Comparison of ENCODE assay signal across 14 mouse cellular contexts in the genomic region with DNA sequence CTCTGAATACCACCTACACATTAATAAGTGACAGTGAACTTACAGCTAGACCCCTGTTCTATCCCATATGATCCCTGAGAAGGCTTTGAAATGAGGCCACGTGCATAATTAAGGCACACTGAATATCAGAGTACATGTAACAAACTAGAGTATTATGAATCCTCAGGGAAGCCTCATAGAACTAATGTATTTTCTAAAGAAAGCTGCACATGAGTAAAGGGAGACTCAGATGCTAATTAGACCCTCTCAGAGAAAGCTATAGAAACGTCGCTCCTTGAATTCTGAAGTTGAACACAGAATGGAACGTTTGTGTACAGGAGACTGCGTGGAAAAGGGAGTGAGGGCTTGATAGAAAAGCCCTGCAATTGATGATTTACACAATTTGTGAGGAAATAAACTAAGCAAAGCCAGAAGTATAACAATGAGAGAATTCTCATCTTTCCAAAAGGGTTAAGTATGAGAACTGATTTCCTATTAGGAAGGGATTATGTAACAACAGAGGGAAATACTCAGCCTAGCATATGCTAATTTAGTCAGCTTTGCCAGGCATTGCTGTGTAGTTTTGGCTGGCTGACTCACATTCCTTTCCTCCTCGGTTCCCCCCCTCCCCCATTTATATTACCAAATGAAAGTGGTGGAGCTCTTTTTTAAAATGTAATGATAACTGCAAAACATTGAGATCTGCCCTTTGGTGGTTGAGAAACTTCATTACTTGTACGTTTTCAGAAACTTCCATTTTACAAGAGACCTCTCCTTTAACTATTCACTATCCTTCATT. TPM values are rescaled to one million over a fixed set of nuclear protein-coding genes. Genes with fewer than 3 reads are reported as not detected.
DNase-seq lines count a peak whose midpoint lies in the region; ATAC-seq and TF ChIP-seq lines count a peak whose summit lies in the region.
"Had no signal": no experiment of that assay in that cellular context is flagged by ENCODE, and none has a peak within 500 bp of the region (broad histone marks: within the 10 kb centered on the region; RNA-seq: fewer than 3 reads in every experiment).

No protein-coding gene starts in this region.

- H3K4me2 ChIP-seq in hindbrain, postnatal 0 days (ENCODE audit: low read depth, low read length): peak overlapping the region; percentile 44
- H3K4me2 ChIP-seq: embryonic facial prominence, embryonic 15.5 days had no signal

- no peaks in the 10 kb centered on the region for H3K27me3 ChIP-seq in hindbrain, postnatal 0 days (ENCODE audit: insufficient read depth, low read length)
- H3K27me3 ChIP-seq: embryonic facial prominence, embryonic 15.5 days had no signal

- peak; percentile 67; the same call in 1 of the 2 replicates for ATAC-seq in hindbrain, postnatal 0 days
- ATAC-seq: intestine, embryonic 16.5 days; liver, postnatal 0 days had no signal

- TF ChIP-seq CTCF in hindbrain, postnatal 0 days (IDR thresholded peaks at IDR 0.05; ENCODE audit: low read depth): no peak

- intact Hi-C loops in heart, postnatal 25 days (cut with DNase I): no loop called here

- no peak overlapping the region for H3K4me3 ChIP-seq in hindbrain, postnatal 0 days (ENCODE audit: low read length)
- H3K4me3 ChIP-seq: embryonic facial prominence, embryonic 15.5 days had no signal

- no peaks in the 10 kb centered on the region for H3K36me3 ChIP-seq in hindbrain, postnatal 0 days (ENCODE audit: insufficient read depth, low read length)
- H3K36me3 ChIP-seq: embryonic facial prominence, embryonic 15.5 days; G1E had no signal

- peak overlapping the region; percentile 37; the same call in 1 of the 2 replicates for H3K27ac ChIP-seq in hindbrain, postnatal 0 days
- H3K27ac ChIP-seq: embryonic facial prominence, embryonic 15.5 days had no signal

- WGBS in hindbrain, postnatal 0 days: 15% methylated on average over 7 of the region's 7 CpGs

- no peak overlapping the region for H3K9ac ChIP-seq in hindbrain, postnatal 0 days (replicated peaks; ENCODE audit: low read length)
- H3K9ac ChIP-seq: embryonic facial prominence, embryonic 15.5 days; liver, postnatal 0 days had no signal

- no peaks in the 10 kb centered on the region for H3K9me3 ChIP-seq in hindbrain, postnatal 0 days (ENCODE audit: low read length)
- H3K9me3 ChIP-seq: embryonic facial prominence, embryonic 15.5 days; G1E had no signal

- DNase-seq in lung, postnatal 36 days: peak; percentile 6
- no peak for DNase-seq in lung, postnatal 10 days
- DNase-seq in cerebellum, postnatal 36 days: peak; percentile 48 to 60
- peak; percentile 62 for DNase-seq in hindbrain, postnatal 0 days (ENCODE audit: low spot score)
- no peak for DNase-seq in urinary bladder, postnatal 10 days (ENCODE audit: low spot score)
- DNase-seq in heart, postnatal 25 days (ENCODE audit: low spot score): no peak
- no peak for DNase-seq in adipocyte (ENCODE audit: low spot score)
- DNase-seq: adrenal gland, adult 8-10 months; gastrocnemius, postnatal 36 days; liver, postnatal 0 days; thymus, postnatal 4 days had no signal

- no peaks in the 10 kb centered on the region for H3K4me1 ChIP-seq in hindbrain, postnatal 0 days (ENCODE audit: insufficient read depth, low read length)
- H3K4me1 ChIP-seq: embryonic facial prominence, embryonic 15.5 days had no signal

RNA-seq across cellular contexts. Expression of gene Cadm2, which starts 9.6 kb away (rescaled TPM):
- total RNA-seq in hindbrain, postnatal 0 days (2014; rRNA removed): 78.2 and 88.0 TPM in 2 replicates
- polyA plus RNA-seq in hindbrain, postnatal 0 days (2015; fragmentation: Nextera tagmentation; extraction: Ambion mirVana): 67.3 and 71.6 TPM in 2 replicates
- total RNA-seq in heart, postnatal 25 days (2021): 1 to 10 TPM in 1 of 2 experiments, under 1 TPM in 1; 0.26 to 1.3 TPM
- polyA plus RNA-seq: G1E; liver, postnatal 0 days had no signal

Comparison
In these comparisons a context has a peak if more than half of its experiments do, and no peak if none do; other contexts are left out.
1. DNase-seq: peak in lung, postnatal 36 days (single experiment), cerebellum, postnatal 36 days (2 of 2) and hindbrain, postnatal 0 days (single experiment); none in lung, postnatal 10 days (single experiment), urinary bladder, postnatal 10 days (single experiment), heart, postnatal 25 days (single experiment) and adipocyte (single experiment).
2. RNA of gene Cadm2, which starts 9.6 kb away (total RNA-seq): 78.2 to 88.0 TPM in hindbrain, postnatal 0 days; 0.26 to 1.3 TPM in heart, postnatal 25 days; every median in the first group is over 10 times any median in the second.